Mouse (Mus musculus) central nervous system, embryonic 11.5 days (tissue): Measurements from ENCODE around the gene Tesk1. TPM values are rescaled to one million over a fixed set of nuclear protein-coding genes. Genes with fewer than 3 reads are reported as not detected.

Experiments
- polyA plus RNA-seq: library from polyadenylated mRNA; depleted of rRNA; stranded (reverse); fragments of >200 nt; gene quantifications from 2 replicates; pipeline ENCODE4 v1.2.3, GENCODE M21; 2012; rRNA removed

Gene Tesk1
- 43.3 and 45.3 TPM in 2 replicates for polyA plus RNA-seq

DNA sequence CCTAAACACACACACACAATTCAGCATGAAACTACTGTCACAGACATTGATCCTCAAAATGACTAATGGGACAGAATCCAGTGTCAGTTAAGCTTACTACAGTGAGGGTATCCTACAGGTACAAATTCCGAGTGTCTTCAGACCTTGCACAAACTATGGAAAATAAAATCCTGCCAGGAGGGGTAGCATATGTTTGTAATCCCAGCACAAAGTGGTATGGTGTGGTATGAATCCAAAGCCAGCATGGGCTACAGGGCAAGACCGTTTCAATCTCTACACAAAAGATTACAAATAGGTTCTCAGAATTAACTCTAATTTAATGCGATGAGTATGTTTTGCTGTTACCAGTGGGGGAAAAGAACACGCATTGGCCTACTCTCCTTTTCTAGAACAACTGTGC, at the start of gene Tesk1:
Tesk1 (plus strand) TSS at position 301 of the 400 bp plus-strand sequence.

DNA sequence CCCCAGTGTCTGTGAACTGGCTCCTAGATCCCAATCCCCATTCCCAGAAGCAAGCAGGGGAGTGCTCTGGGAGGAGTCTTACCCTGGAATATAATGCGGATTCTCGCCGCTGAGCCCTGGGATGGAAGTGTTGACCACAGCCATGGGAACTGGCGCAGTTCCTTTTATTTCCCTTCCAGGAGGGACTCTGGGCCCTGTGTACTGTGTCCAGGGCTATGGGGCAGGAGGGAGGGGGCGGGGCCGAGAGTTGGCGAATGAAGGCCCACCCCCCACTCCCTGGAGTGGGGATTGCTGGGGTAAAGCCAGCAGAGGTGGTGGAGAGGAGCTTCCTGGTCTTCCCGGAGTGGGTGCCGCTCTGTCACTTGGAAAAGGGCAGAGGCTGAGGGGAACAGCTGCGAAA, 12.8 kb upstream of the Tesk1 start, which contains the start of gene Fam166b:
Fam166b (minus strand) TSS at position 189 of the 400 bp plus-strand sequence.

DNA sequence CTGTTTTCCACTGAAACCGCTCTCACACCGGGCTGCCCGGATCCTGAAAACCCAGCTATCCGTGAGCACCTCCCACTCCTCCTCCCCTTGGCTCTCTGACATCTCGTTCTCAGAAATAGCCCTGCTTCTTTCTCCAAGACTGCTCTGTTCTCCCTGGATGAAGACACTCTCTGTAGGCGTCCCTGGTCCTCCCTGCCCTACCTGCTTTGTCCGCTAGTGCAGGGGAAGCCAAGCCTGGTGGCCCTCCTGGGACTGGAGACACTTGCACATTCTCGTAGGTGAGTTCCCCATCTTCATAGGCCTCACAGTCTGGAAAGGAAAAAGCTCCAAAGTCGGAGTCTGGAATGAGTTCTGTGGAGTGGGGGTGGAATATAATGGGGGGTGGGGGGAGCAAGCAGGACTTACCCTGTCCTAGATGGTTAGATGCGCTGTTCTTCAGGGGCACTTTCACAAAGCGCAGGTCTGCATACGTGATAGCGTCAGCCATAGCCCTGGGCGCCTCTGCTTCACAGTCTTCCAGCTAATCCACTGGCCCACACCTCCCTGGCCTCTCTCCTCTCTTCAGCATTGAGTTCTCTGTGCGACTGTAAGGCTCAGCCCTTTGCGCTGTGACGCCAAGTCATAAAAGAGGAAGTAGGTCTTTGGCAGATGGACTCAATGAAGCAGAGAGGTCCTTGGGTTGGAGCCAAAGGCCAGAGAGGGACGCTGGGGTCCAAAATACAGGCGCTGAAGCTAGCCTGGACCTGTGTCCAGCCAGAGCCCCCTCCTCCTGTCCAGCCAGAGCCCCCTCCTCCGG, 12.5 kb downstream of the Tesk1 start, which contains the start of gene Cd72:
Cd72 (minus strand) TSS at position 588 of the 796 bp plus-strand sequence.

DNA sequence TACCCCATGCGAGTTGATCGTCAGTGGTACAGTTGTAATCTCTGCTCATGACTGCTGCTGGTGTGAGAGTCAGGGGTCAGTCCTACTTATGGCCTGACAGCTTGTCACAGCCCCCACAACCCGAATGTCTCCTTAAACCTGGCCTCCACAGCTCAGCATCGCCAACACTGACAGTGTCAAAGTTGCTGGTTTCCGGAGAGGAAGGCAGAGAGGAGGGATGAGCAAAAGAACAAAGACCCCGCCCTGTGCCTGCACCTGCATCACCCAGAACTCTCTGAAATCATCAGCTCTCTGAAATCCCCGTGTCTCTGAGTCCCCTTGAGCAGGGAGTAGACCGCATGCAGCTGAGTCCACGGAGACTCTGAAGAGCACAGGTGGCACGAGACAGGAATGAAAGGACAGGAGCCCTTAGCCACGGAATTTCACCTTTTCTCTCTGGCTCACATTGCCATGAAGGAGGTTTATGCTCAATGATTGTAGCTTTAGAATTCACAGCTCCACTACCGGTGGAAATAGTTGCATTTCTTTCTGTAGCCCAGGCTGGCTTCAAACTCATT, 41.9 kb downstream of the Tesk1 start, which contains the start of gene Sit1:
Sit1 (minus strand) TSS at position 200 of the 557 bp plus-strand sequence.

DNA sequence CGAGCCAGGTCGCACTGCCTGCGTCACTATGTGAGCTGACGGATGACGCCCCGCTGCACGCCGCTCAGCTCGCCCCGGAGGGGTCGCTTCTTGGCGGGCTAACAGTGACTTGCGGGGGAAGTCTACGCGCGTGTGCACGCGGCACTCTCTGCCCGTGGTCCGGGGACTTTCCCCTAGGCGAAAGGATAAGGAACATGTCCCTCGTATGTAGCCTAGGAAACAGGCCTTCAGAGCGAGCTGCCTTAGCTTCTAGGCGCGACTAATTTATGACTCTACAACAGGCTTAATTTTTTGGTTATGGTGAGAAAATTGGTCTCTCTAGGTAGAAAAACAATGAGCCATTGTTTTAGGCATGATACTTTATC, 51.1 kb downstream of the Tesk1 start, which contains the start of gene Ccdc107:
Ccdc107 (plus strand) TSS at position 80 of the 365 bp plus-strand sequence.

Other genes with a start within 250 kb of the Tesk1 start
- gene Atp8b5, start 174.8 kb upstream of the Tesk1 start, polyA plus RNA-seq: 0.83 and 0.85 TPM in 2 replicates
- gene Rusc2, start 60.0 kb upstream of the Tesk1 start, polyA plus RNA-seq: 19.6 and 21.4 TPM in 2 replicates
- gene Fam166b, start 12.8 kb upstream of the Tesk1 start, polyA plus RNA-seq: 0.46 and 0.47 TPM in 2 replicates
- gene Cd72, start 12.7 kb downstream of the Tesk1 start, polyA plus RNA-seq: 0.35 and 0.38 TPM in 2 replicates
- gene Sit1, start 41.8 kb downstream of the Tesk1 start, polyA plus RNA-seq: not detected in 2 replicates
- 46.4 and 49.4 TPM in 2 replicates for gene Ccdc107, start 51.0 kb downstream of the Tesk1 start, polyA plus RNA-seq
- gene Arhgef39, start 57.8 kb downstream of the Tesk1 start, polyA plus RNA-seq: 41.5 and 64.0 TPM in 2 replicates
- gene Car9, start 65.0 kb downstream of the Tesk1 start, polyA plus RNA-seq: 0.37 and 1.3 TPM in 2 replicates
- gene Tpm2, start 81.8 kb downstream of the Tesk1 start, polyA plus RNA-seq: 83.2 and 109 TPM in 2 replicates
- 34.6 and 40.8 TPM in 2 replicates for gene Creb3, start 120.4 kb downstream of the Tesk1 start, polyA plus RNA-seq
- gene Tln1, start 120.8 kb downstream of the Tesk1 start, polyA plus RNA-seq: 52.5 and 57.8 TPM in 2 replicates
- 42.0 and 62.0 TPM in 2 replicates for gene Rgp1, start 136.8 kb downstream of the Tesk1 start, polyA plus RNA-seq
- 47.6 and 49.0 TPM in 2 replicates for gene Gba2, start 136.9 kb downstream of the Tesk1 start, polyA plus RNA-seq
- 0.10 and 0.17 TPM in 2 replicates for gene Msmp, start 142.6 kb downstream of the Tesk1 start, polyA plus RNA-seq
- 45.5 and 61.8 TPM in 2 replicates for gene Npr2, start 190.0 kb downstream of the Tesk1 start, polyA plus RNA-seq
- 2.9 and 3.2 TPM in 2 replicates for gene Spag8, start 211.7 kb downstream of the Tesk1 start, polyA plus RNA-seq
- 53.7 and 54.7 TPM in 2 replicates for gene Hint2, start 214.5 kb downstream of the Tesk1 start, polyA plus RNA-seq
- 13.2 and 15.3 TPM in 2 replicates for gene Tmem8b, start 227.0 kb downstream of the Tesk1 start, polyA plus RNA-seq
- gene Fam221b, start 227.2 kb downstream of the Tesk1 start, polyA plus RNA-seq: 0.21 and 0.22 TPM in 2 replicates